Mouse (Mus musculus) CD8-positive naive resting alpha-beta T cell, adult 2 months (primary cell): Measurements from ENCODE around the gene Psmd2.

Experiments
- DNase-seq, 2 experiments: peaks; one replicate each; pipeline ENCODE4 v3.0.0; 2022; ENCODE audit warnings: low read depth in 2 of 2, low spot score in 2 of 2

The Psmd2 gene

DNA sequence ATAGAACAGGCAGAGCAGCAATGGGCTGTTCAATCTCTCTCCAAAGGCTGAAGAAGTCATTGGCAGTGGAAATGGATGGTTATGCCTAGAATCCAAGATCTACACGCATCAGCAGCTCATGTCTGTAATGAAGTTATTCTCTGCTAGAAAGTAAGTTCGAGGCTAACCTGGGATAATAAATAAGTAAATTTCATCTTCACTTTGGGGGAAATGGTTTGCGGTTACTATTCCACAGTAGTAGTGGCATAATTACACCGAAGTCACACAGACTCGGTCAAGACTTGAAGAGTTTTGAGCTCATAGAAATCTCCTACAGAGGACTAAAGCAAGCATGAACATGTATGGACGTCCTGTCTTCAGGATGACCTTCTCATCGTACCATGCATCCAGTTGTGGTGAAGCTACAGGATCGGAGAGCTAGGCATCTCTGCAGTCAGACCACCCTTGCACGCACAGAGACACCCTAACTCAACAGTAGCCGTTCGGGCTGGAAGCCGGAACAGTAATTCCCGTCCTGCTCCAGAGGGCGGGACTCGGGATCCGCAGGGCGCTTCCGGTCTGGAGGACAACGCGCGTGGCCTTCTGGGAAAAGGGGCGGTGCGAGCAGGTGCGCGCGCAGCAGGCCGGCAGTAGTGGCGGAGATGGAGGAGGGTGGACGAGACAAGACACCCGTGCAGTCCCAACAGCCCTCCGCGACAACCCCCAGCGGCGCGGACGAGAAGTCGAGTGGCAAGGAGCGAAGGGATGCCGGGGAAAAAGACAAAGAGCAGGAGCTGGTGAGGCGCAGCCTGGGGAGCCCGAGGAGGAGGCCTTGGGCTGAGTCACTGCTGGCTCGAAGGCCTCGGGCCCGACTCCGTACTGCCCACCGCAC lies at the start of gene Psmd2:
Gene Psmd2 (plus strand): TSS at position 577 of the 871 bp plus-strand sequence.
- peak; percentile 86 to 90 for DNase-seq

- no peak for DNase-seq
These were observed 46.7 kb upstream of the Psmd2 start for GRCm38 (mm10) chr16:20604705-20605104.

- peak; percentile 75 to 82 for DNase-seq
These were observed 40.7 kb upstream of the Psmd2 start for GRCm38 (mm10) chr16:20610501-20611356.

GRCm38 (mm10) chr16:20611357-20612227 lies 39.9 kb upstream of the Psmd2 start, which contains the start of the genes Eef1akmt4, Gm49333 and Alg3:
TSS of gene Eef1akmt4 (plus strand) at chr16:20611593.
TSS of gene Gm49333 (plus strand) at chr16:20611610.
TSS of gene Alg3 (minus strand) at chr16:20611735.
- DNase-seq, result peak; percentile 73 to 77

- no peak for DNase-seq
These were observed 31.7 kb upstream of the Psmd2 start for GRCm38 (mm10) chr16:20619541-20620398.

DNA sequence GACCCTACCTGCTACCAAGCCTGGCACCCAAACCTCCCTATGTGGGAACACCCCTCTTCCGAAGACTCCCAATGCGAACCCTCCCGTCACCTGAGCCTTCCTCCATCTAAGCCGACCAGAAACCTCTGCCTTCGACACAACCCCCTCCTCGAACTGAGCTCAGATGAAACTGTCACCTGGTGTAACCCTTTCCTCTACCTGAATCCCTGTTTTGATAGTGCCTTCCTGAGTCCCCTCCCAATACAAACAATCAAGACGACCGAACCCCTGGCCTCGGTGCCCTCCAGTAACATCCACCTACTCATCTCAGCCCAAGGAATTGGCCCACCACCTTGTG lies 31.1 kb upstream of the Psmd2 start:
- no peak for DNase-seq

DNA sequence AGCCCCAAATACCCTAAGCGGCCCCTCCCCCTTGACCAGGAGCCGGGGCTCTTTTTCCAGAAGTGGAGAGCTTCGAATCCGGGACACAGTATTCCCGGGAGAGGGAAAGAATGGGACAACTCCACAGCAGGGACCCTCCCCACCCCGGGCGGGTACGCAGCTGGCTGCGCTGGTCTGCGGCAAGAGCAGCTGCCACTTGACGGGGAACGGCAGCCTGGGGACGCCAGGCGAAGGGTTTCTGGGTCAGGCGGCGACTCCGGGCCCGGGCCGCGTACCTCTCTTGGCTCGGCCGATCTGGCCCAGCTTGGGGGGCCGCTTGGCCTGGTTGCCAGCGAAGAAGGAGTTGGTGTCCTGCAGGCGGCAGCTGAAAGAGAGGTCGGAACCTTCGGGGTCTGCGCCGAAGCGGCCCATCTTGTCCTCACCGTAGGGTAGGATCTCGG lies 30.7 kb upstream of the Psmd2 start:
- no peak for DNase-seq

GRCm38 (mm10) chr16:20621191-20621990 lies 30.1 kb upstream of the Psmd2 start, which contains the start of gene Camk2n2:
TSS of gene Camk2n2 (minus strand) at chr16:20621287.
- no peak for DNase-seq

DNA sequence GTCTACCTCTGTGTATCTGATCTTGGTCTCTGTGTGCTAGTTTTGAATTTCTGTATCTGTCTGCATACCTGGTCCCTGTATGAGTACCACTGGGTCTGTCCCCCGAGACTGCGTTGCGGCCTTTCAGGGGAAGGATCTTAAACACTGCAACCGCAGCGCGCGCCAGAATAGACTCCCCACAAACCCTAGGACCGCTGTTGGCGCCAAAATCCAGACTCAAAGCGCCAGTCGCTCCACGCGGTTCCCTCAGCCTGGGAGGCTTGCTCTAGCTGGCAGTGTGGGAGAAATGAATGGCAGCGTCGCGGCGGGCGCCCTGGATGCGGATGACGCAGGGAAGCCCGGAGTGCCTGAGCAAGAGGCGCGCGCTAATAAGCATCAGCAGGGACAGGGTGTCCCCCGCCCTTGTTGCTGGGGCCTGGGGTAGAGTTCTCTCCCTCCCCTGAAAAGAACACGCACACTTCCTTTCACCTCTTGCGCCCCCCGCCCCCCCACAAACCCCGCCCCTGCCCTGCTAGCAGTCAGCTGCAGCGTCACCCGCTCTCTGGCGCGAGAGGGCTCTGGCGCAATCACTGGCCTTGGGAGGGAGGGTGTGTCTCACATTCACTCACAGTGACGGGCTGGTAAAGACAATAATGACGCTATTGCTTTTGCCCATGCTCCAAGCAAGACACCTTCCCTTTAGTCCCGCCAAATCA lies 29.3 kb upstream of the Psmd2 start:
- no peak for DNase-seq

GRCm38 (mm10) chr16:20623211-20623610 lies 28.2 kb upstream of the Psmd2 start:
- DNase-seq, result no peak

GRCm38 (mm10) chr16:20628871-20629391 lies 22.5 kb upstream of the Psmd2 start:
- DNase-seq, result no peak

- no peak for DNase-seq
These were observed 21.5 kb upstream of the Psmd2 start, which contains the start of gene Ece2 for GRCm38 (mm10) chr16:20629731-20630634. TSS of gene Ece2 (plus strand) at chr16:20629828.

DNA sequence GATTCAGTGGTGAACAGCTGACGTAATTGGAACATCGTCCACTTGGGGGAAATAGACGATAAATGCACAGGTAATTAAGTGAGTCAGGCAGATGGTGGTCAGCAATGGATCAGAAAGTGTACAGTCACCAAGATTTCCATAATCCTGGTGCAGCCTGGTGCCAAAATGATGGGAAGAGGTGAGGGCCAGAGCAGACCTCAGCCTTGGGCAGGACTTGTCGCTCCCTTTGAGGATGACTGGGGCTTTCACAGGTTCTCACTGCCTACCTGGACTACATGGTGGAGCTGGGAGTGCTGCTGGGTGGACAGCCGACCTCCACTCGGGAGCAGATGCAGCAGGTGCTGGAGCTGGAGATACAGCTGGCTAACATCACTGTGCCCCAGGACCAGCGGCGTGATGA lies 14.0 kb upstream of the Psmd2 start:
- no peak for DNase-seq

GRCm38 (mm10) chr16:20638367-20638766 lies 13.1 kb upstream of the Psmd2 start:
- DNase-seq, result no peak

GRCm38 (mm10) chr16:20642161-20642560 lies 9.3 kb upstream of the Psmd2 start:
- peak; percentile 14 to 32 for DNase-seq

GRCm38 (mm10) chr16:20643911-20644310 lies 7.5 kb upstream of the Psmd2 start:
- no peak for DNase-seq

DNA sequence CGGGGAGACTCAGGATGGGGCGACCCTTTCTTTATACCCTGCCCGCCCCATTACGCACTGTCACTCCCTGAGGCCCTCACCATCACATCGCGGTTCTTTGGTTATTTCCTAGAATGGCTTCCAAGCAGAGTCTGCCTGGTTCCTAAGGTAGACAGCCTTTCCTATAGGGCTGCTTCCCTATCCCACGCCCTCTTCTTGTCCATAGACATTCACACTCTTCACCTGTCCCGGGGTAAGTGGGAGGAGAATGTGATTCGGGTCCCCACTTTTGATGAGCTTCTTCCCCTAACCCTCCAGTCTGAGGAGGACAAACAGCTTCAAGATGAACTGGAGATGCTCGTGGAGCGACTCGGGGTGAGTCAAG lies 477 bp downstream of the Psmd2 start:
- DNase-seq, result no peak
